Mouse (Mus musculus) embryo, embryonic 11 days (tissue): Measurements from ENCODE around the gene Slc25a22.
A peak's percentile ranks its signal among the peaks of the same experiment; 100 is the strongest.

Experiments used
- DNase-seq: peaks from one replicate; pipeline ENCODE4 v3.0.0-alpha.2; 2015

Gene Slc25a22

DNA sequence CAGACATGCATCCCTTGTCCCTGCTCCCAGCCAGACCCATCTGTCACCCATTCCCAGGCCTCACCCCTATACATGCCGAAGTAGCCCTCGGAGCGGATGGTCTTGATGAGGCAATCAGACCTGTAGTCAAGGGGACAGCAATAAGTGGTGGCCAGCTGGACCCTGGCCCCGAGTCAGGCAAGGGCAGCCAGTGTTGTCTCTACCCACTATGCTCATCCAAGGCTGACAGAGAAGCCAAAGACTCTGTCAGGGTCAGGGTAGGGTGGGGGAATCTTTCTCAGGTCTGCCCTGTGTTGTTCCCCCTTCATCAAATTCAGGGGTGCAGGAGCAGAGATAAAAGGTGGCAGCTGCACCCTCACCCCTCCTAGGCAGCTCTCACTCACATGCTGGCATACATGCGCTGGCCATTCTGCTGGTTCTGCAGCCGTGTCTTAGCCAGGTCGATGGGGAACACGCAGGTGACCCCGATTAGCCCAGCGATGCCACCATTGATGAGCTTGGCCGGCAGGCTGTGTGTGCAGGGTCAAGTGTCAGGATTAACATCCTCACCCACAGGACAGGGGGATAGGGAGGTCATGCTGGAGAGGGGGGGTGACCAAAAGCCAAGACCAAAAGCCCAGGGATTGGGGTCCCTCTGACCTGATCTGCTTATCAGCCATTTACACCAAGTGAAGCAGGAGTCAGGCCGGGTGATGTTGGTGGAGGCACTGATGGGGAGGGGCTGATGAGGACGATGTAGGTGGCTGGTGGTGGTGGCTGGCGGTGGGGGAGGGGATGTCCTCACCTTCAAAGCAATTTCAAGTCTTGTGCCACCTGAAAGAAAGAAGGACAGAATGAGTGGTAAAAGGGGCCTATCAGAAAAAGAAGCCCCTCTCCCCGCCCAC lies 3.9 kb downstream of the Slc25a22 start:
- DNase-seq: no peak

GRCm38 (mm10) chr7:141432741-141433516 lies 4.8 kb downstream of the Slc25a22 start:
- no peak for DNase-seq

- DNase-seq: no peak
These were observed 5.5 kb downstream of the Slc25a22 start for GRCm38 (mm10) chr7:141432186-141432611.

- DNase-seq: no peak
These were observed 6.1 kb downstream of the Slc25a22 start for GRCm38 (mm10) chr7:141431434-141432185.

- no peak for DNase-seq
These were observed 7.0 kb downstream of the Slc25a22 start for GRCm38 (mm10) chr7:141430585-141431240.

DNA sequence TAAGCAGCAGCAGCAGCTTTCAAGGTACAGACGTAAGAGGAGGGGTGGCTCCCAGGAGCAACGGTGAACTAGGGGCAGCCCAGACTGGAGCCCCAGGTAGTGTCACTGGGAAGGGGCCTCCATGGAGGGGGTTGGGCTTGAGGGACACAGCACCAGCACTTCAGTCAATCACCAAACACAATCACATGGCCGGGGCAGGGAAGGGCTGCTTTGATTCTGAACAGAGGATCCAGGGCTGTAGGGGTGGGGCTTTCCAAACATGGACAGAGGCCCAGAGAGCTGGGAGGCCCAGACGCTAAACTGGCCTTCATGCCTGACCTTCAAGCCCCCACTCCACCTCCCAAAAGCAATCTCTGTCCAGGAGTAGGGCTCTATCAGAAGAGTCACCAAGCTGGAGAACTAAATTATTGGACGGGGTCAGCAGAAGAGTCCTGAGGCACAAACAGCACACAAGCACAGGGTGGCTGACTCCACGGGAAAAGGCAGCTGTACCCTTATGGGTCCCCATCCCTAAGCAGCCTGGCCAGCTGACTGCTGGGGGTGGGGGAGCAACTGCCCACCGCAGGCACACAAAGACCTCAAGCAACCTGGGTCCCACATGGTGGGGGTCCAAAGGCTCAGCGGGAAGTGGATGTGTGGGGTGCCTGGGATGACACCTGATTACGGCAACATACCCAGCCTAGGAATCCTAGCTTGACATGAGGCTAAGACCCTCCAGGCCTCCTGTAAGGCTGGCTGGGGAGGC lies 7.7 kb downstream of the Slc25a22 start:
- DNase-seq: no peak

- peak; percentile 90 for DNase-seq
These were observed 8.4 kb downstream of the Slc25a22 start, which contains the start of gene Cend1 for GRCm38 (mm10) chr7:141429310-141429709. Gene Cend1, minus strand, starts transcription at chr7:141429491.

- no peak for DNase-seq
These were observed 9.0 kb downstream of the Slc25a22 start for GRCm38 (mm10) chr7:141428701-141429100.

- DNase-seq: no peak
These were observed 10.6 kb downstream of the Slc25a22 start for GRCm38 (mm10) chr7:141426948-141427730.

GRCm38 (mm10) chr7:141423811-141424210 lies 13.9 kb downstream of the Slc25a22 start:
- no peak for DNase-seq

GRCm38 (mm10) chr7:141420030-141420702 lies 17.5 kb downstream of the Slc25a22 start:
- no peak for DNase-seq

GRCm38 (mm10) chr7:141418970-141419369 lies 18.7 kb downstream of the Slc25a22 start:
- DNase-seq: no peak

DNA sequence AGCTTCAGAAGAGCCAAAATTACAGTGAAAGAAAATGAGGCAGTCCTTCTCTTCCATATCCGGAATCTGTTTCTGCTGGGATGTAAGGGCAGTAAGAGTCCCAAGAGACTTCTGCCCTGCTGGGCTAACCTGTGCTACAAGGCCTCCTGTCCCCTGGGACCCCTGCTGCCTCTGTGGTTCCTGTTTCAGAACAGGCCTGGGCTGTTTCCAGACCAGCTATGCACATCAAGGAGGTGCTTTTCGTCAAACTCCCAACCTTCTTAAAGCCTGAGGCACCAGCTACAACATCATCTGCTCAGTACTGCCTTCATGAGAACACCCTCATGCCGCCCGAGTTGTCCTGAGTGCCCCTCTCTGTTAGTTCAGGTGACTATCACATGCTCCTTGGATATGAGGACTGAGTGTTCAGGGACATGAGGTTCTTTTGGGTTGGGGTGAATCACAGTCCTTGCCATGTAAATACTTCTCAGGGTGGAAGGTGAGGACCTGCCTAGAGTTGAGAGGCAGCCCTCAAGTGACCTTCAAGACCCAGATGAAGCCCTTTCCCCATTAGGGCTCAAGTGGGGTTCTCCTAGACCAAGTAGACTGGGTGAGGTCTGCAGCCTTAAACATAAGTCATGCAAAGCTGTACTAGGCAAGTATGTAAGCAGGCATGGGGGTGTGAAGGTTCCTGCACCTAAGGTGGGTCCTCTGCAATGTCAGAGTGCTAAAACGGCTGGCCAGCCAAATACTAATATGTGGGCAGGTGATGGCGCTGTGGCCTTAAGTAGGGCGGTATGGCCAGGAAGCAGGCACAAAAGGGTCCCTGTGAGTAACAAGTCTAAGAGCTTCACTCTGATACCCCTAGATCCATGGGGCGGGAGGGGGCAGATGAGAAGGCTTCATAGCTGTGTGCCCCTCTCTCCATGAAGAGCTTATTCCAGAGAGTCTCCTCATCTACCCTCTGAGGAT lies 19.7 kb downstream of the Slc25a22 start:
- no peak for DNase-seq

DNA sequence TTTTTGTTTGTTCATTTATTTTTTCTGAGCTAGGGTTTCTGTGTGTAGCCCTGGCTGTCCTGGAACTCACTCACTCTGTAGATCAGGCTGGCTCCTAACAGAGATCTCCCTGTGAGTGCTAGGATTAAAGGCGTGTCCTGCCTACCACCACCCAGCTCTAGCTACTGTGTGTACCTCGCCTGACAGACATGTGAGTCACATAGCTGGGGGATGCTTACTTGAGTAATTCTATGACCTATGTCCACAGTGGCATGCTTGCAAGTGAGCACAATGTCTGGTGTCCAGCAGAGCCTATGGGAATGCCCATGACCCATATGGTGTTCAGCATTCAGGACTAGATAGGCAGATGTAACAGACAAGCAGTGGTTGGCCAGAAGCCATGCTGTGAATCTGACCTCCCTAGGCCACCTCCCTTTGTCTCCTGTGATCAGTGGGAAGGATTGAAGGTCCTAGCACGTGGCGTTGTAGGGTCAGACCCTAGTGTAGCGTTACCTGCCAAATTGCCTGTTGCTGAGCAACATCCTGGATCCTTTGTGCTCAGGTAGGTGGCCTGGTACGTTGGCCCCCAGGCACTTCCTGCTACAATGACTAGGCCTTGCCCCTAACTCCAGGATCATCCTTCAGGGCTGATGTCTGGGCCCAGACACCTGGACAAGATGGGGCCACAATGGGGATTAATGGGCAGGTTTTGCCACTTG lies 21.4 kb downstream of the Slc25a22 start:
- no peak for DNase-seq

- DNase-seq: peak; percentile 99
These were observed 23.7 kb downstream of the Slc25a22 start, which contains the start of gene Gatd1 for GRCm38 (mm10) chr7:141413809-141414584. Gene Gatd1, minus strand, starts transcription at chr7:141414136.

DNA sequence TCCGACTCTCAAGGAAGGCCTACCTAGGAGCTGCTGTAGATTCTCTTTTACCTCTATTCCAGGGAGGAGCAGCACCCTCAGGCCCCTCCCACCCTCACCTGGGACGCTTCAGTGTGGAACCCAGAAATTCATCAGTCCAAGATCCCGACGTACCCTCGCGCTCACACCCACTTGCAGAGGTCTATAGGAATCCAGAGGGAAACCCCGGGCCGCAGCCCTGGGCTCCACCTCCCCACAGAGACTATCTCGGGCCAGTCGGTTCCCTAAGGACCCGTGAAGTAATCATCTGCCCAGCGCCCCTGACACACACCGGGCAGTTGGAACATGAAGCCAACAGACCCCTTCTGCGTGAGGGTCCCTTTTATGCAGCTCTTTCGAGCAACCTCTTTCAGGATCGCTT lies 24.4 kb downstream of the Slc25a22 start:
- DNase-seq: peak; percentile 35

DNA sequence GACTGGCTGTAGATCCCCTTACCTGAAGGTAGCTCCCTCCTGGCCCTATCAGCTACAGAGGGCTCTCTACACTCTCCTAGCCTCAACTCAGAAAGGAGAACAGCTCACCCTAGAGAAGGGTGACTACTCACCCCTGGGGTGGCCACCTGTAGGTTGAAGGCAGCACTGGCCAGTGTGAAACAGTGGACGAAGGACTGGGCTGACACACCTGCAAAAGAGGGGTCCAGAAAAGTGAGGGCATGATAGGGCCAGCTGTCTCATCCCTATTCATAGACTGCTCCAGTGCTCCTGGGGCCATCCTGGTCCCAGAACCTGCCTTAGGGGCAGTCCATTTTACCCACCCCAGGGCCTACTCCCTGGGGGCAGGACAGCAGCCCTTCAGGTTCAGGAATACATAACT lies 26.0 kb downstream of the Slc25a22 start:
- no peak for DNase-seq

GRCm38 (mm10) chr7:141410631-141411030 lies 27.1 kb downstream of the Slc25a22 start:
- DNase-seq: no peak
